Mouse (Mus musculus): ENCODE data around the gene Rufy1.

DNA sequence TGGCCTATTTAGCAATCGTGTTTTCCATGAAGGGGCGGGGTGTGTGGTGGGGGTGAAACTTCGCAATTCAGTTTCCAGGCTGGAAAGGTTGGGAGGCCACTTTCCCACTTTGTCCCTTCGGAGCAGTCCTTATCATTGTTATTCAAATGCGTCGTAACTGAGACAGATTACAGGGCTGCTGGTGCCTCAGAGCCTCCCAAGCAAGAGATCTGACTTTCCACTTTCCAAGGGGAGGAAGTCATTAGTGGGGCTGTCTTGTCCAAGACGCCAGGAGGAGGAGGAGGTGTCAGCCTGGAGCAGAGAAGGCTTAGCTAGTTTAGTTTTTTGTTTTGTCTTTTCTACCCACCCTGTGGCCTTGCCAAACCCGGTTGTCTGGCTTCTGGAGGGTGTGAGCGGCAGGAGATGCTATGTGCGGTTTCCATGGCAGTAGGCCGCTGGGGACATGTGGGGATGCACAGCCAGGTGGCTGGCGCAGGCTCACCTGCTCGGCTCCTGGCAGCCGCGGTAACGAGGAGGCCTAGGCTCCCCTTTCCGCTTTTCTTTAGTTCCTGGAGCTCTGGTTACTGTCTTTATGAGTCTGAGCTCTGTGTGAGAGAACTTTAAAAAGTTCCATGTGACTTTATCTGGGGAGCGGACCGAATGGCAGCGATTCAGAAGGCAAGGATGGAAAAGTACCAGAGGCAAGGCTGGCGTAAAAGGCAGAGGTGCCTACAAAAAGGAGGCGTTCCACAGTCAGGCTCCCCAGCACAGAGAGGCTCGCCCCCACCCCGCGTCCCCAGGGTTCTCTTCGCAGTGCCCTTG, 26.4 kb upstream of the Rufy1 start:
- TF ChIP-seq GATA1 (IDR thresholded peaks at IDR 0.05; ENCODE audit: borderline replicate concordance, low read length) (no peak), CTCF (IDR thresholded peaks at IDR 0.05; ENCODE audit: low read depth, low read length) (no peak), TAL1 (conservative IDR thresholded peaks at IDR 0.05; ENCODE audit: low read depth, low read length) (no peak)

All from G1E (cell line).